Mouse (Mus musculus) erythroblast, embryonic 14.5 days (primary cell): ENCODE data around the gene Tnrc6c.

ENCODE experiments used
- GATA1 ChIP-seq: IDR thresholded peaks from 2 replicates; pipeline ENCODE4 v1.6.1; 2012; ENCODE audit warnings: low read length, inconsistent platforms, mixed read lengths
- TAL1 ChIP-seq: IDR thresholded peaks from 3 replicates; pipeline ENCODE4 v1.6.1; 2012; ENCODE audit warnings: low read length, inconsistent platforms, mixed read lengths

- no peak for TF ChIP-seq GATA1
- TF ChIP-seq TAL1 = no peak
Measured at GRCm38 (mm10) chr11:117710815-117711294, 56.8 kb downstream of the Tnrc6c start.
